25 mouse cellular contexts compared by ENCODE assay signal in the genomic region with DNA sequence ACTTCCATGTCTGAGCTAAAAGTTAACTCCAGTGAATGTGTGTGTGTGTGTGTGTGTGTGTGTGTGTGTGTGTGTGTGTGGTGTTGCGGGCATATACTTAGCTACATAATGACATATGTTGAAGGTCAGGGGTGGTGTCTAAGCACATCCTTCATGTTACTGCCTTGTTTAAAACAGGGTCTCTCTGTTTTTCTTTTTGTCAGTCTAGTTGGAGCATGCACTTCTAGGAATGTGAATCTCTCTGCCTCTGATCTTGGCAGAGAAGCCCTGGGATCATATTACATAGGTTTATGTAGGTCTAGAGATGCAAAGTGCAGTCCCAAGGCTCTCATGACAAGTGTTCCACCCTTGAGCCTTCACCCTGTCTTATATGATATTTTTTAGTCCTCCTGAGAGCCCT.
DNase-seq lines count a peak whose midpoint lies in the region; ATAC-seq and TF ChIP-seq lines count a peak whose summit lies in the region.
"Had no signal": no experiment of that assay in that cellular context is flagged by ENCODE, and none has a peak within 500 bp of the region (broad histone marks: within the 10 kb centered on the region; RNA-seq: fewer than 3 reads in every experiment).

No protein-coding gene starts in this region.

- H3K4me2 ChIP-seq in kidney, embryonic 14.5 days (replicated peaks; ENCODE audit: low read depth, low read length), result no peak overlapping the region
- no peak overlapping the region for H3K4me2 ChIP-seq in lung, embryonic 15.5 days
- H3K4me2 ChIP-seq in stomach, postnatal 0 days (replicated peaks; ENCODE audit: low read depth), result no peak overlapping the region
- H3K4me2 ChIP-seq: forebrain, embryonic 13.5 days; heart, embryonic 15.5 days; hindbrain, embryonic 12.5 days; intestine, embryonic 15.5 days; limb, embryonic 12.5 days; liver, embryonic 15.5 days; midbrain, embryonic 12.5 days; neural tube, embryonic 13.5 days had no signal

- H3K9ac ChIP-seq in kidney, embryonic 14.5 days (ENCODE audit: low read depth, low read length), result no peak overlapping the region
- no peak overlapping the region for H3K9ac ChIP-seq in lung, embryonic 15.5 days
- no peak overlapping the region for H3K9ac ChIP-seq in stomach, postnatal 0 days (ENCODE audit: low read length)
- H3K9ac ChIP-seq: forebrain, embryonic 13.5 days; heart, embryonic 15.5 days; hindbrain, embryonic 12.5 days; intestine, embryonic 15.5 days; limb, embryonic 12.5 days; liver, embryonic 15.5 days; midbrain, embryonic 12.5 days; neural tube, embryonic 13.5 days had no signal

- TF ChIP-seq EP300 in stomach, postnatal 0 days (optimal IDR thresholded peaks at IDR 0.05), result no peak

- no peak for DNase-seq in kidney, adult 9 months
- no peak for DNase-seq in lung, postnatal 4 days
- DNase-seq in embryo, embryonic 11 days, result peak; percentile 41
- DNase-seq in stomach, postnatal 0 days (ENCODE audit: low spot score), result no peak
- no peak for DNase-seq in thymus, postnatal 4 days
- DNase-seq: adrenal gland, postnatal 25 days; B cell, adult 2 months; cerebellum, adult 11-12 months; cerebellum, postnatal 14 days; gastrocnemius, postnatal 14 days; kidney, adult 8-10 months; layer of hippocampus, adult 9-11 months; lung, postnatal 14 days had no signal

- H3K27ac ChIP-seq in kidney, embryonic 14.5 days (ENCODE audit: low read depth, low read length), result no peak overlapping the region
- H3K27ac ChIP-seq in lung, embryonic 15.5 days, result no peak overlapping the region; the same call in 1 of the 2 replicates
- no peak overlapping the region for H3K27ac ChIP-seq in stomach, postnatal 0 days (replicated peaks)
- H3K27ac ChIP-seq: forebrain, embryonic 13.5 days; heart, embryonic 15.5 days; hindbrain, embryonic 12.5 days; hindbrain, postnatal 0 days; intestine, embryonic 15.5 days; limb, embryonic 12.5 days; liver, embryonic 15.5 days; midbrain, embryonic 12.5 days; neural tube, embryonic 13.5 days had no signal

- H3K36me3 ChIP-seq in kidney, embryonic 14.5 days (ENCODE audit: control insufficient read depth, insufficient read depth, low read length), result no peaks in the 10 kb centered on the region
- no peaks in the 10 kb centered on the region for H3K36me3 ChIP-seq in lung, embryonic 15.5 days
- H3K36me3 ChIP-seq in stomach, postnatal 0 days (ENCODE audit: control insufficient read depth, insufficient read depth, low read length), result no peaks in the 10 kb centered on the region
- H3K36me3 ChIP-seq: heart, embryonic 15.5 days; hindbrain, embryonic 12.5 days; intestine, embryonic 15.5 days; limb, embryonic 12.5 days; liver, embryonic 15.5 days; midbrain, embryonic 12.5 days; neural tube, embryonic 13.5 days had no signal

- H3K27me3 ChIP-seq in kidney, embryonic 14.5 days (ENCODE audit: control insufficient read depth, insufficient read depth, low read length), result no peaks in the 10 kb centered on the region
- no peaks in the 10 kb centered on the region for H3K27me3 ChIP-seq in lung, embryonic 15.5 days
- no peaks in the 10 kb centered on the region for H3K27me3 ChIP-seq in stomach, postnatal 0 days (ENCODE audit: control insufficient read depth, insufficient read depth, low read length)
- H3K27me3 ChIP-seq: forebrain, embryonic 13.5 days; heart, embryonic 15.5 days; hindbrain, embryonic 12.5 days; intestine, embryonic 15.5 days; limb, embryonic 12.5 days; liver, embryonic 15.5 days; midbrain, embryonic 12.5 days; neural tube, embryonic 13.5 days had no signal

- TF ChIP-seq CTCF in stomach, postnatal 0 days (IDR thresholded peaks at IDR 0.05; ENCODE audit: low read depth), result no peak

- 39% methylated on average over 1 of the region's 1 CpGs for WGBS in kidney, embryonic 14.5 days
- 47% methylated on average over 1 of the region's 1 CpGs for WGBS in lung, embryonic 15.5 days
- 58% methylated on average over 1 of the region's 1 CpGs for WGBS in stomach, postnatal 0 days

- peak; percentile 84 for ATAC-seq in kidney, embryonic 14.5 days (ENCODE audit: low FRiP score, low TSS enrichment)
- peak; percentile 27; the same call in 1 of the 2 replicates for ATAC-seq in lung, embryonic 15.5 days (ENCODE audit: borderline replicate concordance, extremely low read depth, low FRiP score, low TSS enrichment)
- 0 out of 2 replicates have a peak, but pooled peaks have one; percentile 18 for ATAC-seq in stomach, postnatal 0 days (ENCODE audit: low FRiP score, low TSS enrichment)
- ATAC-seq: forebrain, embryonic 13.5 days; hindbrain, postnatal 0 days; intestine, embryonic 15.5 days had no signal

- H3K4me3 ChIP-seq in kidney, embryonic 14.5 days (ENCODE audit: low read length), result no peak overlapping the region
- H3K4me3 ChIP-seq in lung, embryonic 15.5 days, result no peak overlapping the region
- H3K4me3 ChIP-seq in stomach, postnatal 0 days (ENCODE audit: low read depth, low read length), result no peak overlapping the region
- H3K4me3 ChIP-seq: forebrain, embryonic 13.5 days; heart, embryonic 15.5 days; hindbrain, embryonic 12.5 days; intestine, embryonic 15.5 days; limb, embryonic 12.5 days; liver, embryonic 15.5 days; midbrain, embryonic 12.5 days; myocyte; neural tube, embryonic 13.5 days had no signal

- peaks cover 10% of the 10 kb centered on the region; the same call in 1 of the 2 replicates for H3K4me1 ChIP-seq in kidney, embryonic 14.5 days (ENCODE audit: control insufficient read depth, insufficient read depth, low read length)
- H3K4me1 ChIP-seq in lung, embryonic 15.5 days, result peaks cover 9% of the 10 kb centered on the region
- 0 out of 2 replicates have a peak, but pooled peaks cover 2% of the 10 kb centered on the region for H3K4me1 ChIP-seq in stomach, postnatal 0 days (replicated peaks; ENCODE audit: control insufficient read depth, insufficient read depth)
- H3K4me1 ChIP-seq: forebrain, embryonic 13.5 days; hindbrain, embryonic 12.5 days; intestine, embryonic 15.5 days; liver, embryonic 15.5 days; midbrain, embryonic 12.5 days; neural tube, embryonic 13.5 days had no signal

- no peaks in the 10 kb centered on the region for H3K9me3 ChIP-seq in kidney, embryonic 14.5 days (ENCODE audit: control insufficient read depth, low read length)
- no peaks in the 10 kb centered on the region for H3K9me3 ChIP-seq in lung, embryonic 15.5 days
- H3K9me3 ChIP-seq in stomach, postnatal 0 days (ENCODE audit: control insufficient read depth, low read length), result no peaks in the 10 kb centered on the region
- H3K9me3 ChIP-seq: forebrain, embryonic 13.5 days; heart, embryonic 15.5 days; hindbrain, embryonic 12.5 days; intestine, embryonic 15.5 days; limb, embryonic 12.5 days; liver, embryonic 15.5 days; midbrain, embryonic 12.5 days; neural tube, embryonic 13.5 days had no signal

Comparison
In these comparisons a context has a peak if more than half of its experiments do, and no peak if none do; other contexts are left out.
1. ATAC-seq: peak in every context shown above with its lines; median percentile 84 in kidney, embryonic 14.5 days; 27 in lung, embryonic 15.5 days; 18 in stomach, postnatal 0 days.